Mouse (Mus musculus) granulocyte monocyte progenitor cell, adult 5-6 weeks (primary cell): ENCODE data around the gene Btbd35f14. TPM values are rescaled to one million over a fixed set of nuclear protein-coding genes. Genes with fewer than 3 reads are reported as not detected.
"Not testable (repeated sequence)": the region's sequence is repeated elsewhere in the genome, so short reads cannot be mapped to it uniquely, and the experiment has no call there.

ENCODE experiments used
- ATAC-seq: replicated peaks from 2 replicates; pipeline ENCODE4 v1.8.0; 2016; ENCODE audit warnings: mild to moderate bottlenecking, moderate TSS enrichment, inconsistent platforms; ENCODE audit not compliant: poor library complexity, severe bottlenecking
- total RNA-seq, 2 experiments: library from RNA; stranded (forward) in 1 of 2; stranded (reverse) in 1 of 2; fragments of 200-712, 200-1000 nt in 1 of 2; fragments of >200 nt in 1 of 2; fragmentation: Nextera tagmentation in 1 of 2; gene quantifications; 2 replicates each; pipeline ENCODE4 v1.2.3; 2014 to 2017

Gene Btbd35f14
- total RNA-seq (2014; fragmentation: Nextera tagmentation) (not detected in 2 replicates), total RNA-seq (2017) (not detected in 2 replicates)

- not testable (repeated sequence) for ATAC-seq
Measured at GRCm38 (mm10) chrX:33702249-33702648, at the start of gene Btbd35f14. Btbd35f14 (minus strand) TSS chrX:33702349.

DNA sequence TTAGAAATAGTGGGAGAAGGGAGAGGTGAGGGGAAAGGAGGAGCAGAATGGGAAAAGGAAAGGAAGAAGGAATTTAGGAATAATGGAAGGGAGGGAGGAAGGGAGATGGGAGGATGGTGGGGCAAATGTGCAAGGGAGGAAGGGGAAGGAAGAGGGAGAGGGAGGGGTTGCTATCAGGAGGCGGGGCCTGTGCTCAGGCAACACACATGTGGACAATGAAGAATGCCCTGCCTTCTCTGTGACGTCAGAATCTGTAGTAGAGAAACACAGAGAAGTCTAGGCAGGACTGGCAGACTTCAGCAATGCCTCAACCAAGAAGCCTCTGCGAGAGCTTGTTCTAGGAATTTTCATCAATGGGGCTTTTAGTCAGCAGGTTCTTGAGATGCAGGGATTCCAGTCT lies 45.3 kb downstream of the Btbd35f14 start, which contains the start of gene Btbd35f13:
Gene Btbd35f13, plus strand, starts transcription at position 301 of the 400 bp plus-strand sequence.
- not testable (repeated sequence) for ATAC-seq

Other genes with a start within 250 kb of the Btbd35f14 start
- not detected in 2 replicates for gene Btbd35f15, start 125.0 kb downstream of the Btbd35f14 start, total RNA-seq (2014; fragmentation: Nextera tagmentation)
- gene Btbd35f15, start 125.0 kb downstream of the Btbd35f14 start, total RNA-seq (2017) = not detected in 2 replicates
- not detected in 2 replicates for gene Btbd35f13, start 45.2 kb downstream of the Btbd35f14 start, total RNA-seq (2014; fragmentation: Nextera tagmentation)
- not detected in 2 replicates for gene Btbd35f13, start 45.2 kb downstream of the Btbd35f14 start, total RNA-seq (2017)